Mouse (Mus musculus): ENCODE data around the gene Nrde2.

Nrde2 gene

DNA sequence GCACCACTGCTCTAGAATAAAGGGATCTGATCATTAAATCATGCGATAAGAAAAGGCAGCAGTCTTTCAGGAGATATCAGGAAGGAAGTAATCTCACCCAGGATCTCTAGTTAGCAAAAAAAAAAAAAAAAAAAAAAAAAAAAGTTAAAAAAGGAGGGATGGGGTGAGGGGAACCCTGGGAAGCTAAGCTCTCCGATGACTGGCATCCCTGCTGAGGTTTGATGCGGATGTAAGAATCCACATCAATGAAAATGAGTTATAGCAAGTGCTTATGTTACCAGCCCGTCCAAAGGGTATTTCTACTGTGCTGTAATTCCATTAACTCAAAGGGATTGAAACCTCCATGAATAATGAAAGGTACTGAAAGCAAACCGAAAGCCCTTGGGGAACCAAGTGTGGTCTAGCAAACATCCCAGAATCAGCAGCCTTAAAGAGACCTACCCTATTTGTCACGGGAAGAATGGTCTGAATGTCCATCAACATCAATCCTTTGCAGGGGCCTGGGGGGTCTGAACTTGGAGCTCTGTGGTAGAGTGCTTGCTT, 19.5 kb upstream of the Nrde2 start:
- no peak for DNase-seq (ENCODE audit: low spot score in 2 of 2)

DNA sequence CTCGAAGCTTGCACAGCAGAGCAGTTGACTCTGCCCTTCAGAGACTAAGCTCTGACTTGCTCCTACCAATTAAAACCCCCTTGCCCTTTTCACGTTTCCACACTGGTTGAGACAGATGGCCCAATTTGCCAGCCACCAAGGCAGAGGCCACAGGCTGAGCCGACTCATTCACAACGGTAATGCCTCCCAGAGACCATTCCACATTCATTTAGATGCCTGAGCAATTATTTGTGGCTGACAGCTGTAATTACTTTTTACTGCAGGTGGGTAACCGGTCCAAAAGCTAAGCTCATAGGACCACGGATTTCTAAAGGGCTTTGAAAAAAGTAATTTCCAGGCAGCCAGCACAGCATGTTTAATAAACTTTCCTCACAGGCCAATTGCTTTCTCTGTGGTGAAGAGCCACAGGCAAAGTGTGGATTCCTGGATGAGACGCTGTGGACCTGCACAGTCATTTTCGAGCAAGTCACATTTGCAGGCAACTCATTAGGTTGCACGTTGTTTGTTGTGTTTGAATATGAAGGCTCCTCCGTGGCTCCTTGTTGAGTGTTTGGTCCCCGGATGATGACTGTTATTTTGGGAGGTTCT, 17.1 kb upstream of the Nrde2 start:
- DNase-seq (ENCODE audit: low spot score in 2 of 2), result no peak

DNA sequence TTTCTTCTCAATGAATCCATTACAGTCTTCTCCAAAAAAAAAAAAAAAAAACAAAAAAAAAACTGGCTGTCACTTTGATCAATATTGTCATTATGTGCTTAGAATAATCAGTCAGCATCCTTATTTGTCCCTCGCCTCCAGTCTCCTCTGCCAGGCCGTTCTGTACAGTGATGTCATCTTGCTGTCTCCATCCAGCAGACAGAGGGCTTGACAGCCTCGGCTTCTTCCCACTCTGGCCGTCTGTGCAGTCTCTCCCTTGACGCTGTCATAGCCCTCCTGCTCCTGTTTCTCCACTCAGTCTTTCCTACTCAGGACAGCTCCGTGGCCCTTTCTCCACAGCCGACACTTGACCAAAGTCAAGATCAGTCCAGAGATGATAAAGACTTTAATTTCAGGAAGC, 13.0 kb upstream of the Nrde2 start:
- no peak for DNase-seq (ENCODE audit: low spot score in 2 of 2)

DNA sequence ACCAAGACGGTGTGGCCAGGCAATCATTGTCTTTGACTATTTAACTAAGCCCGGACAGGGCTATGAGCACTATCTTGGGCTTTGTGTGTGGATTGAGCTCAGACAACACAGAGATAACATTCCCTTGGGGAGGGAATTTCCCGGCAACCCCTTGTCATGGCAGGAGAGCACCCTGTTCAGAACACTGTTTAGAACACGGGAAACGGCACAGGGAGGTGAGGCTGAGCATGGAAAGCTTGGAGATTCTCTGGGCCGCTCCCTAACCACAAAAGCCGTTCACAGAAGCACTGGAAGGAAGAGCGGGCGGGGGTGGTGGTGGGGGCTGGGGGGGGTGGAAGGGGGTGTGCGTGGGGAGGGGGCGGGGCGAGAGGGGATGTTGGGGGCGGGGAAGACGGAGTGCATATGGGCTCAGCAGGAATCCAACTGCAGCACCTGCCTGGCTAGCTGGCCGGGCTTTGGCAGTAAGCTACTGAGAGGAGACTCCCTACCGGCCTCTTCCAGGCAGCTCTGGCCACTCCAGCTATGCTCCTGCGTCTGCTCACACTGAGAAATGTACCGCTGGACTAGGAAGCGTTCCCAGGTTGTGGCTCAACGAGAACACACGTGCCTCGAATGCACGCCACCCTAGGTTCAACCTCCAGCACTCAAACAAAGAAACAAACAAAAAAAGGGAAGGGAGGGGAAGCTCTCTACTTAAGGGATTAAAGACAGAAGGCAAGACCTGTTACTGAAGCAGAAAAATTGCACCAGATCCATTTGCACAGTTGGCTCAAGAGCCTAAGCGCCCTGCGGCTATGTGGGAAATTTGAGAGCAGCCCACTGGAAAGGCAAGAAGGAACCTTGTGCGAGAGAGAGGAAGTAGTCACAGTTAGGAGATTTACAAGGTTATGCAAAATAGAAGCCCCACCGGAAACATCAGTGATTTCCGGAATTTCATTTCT, 8.7 kb upstream of the Nrde2 start:
- peak; percentile 24 to 28 for DNase-seq (ENCODE audit: low spot score in 2 of 2)

DNA sequence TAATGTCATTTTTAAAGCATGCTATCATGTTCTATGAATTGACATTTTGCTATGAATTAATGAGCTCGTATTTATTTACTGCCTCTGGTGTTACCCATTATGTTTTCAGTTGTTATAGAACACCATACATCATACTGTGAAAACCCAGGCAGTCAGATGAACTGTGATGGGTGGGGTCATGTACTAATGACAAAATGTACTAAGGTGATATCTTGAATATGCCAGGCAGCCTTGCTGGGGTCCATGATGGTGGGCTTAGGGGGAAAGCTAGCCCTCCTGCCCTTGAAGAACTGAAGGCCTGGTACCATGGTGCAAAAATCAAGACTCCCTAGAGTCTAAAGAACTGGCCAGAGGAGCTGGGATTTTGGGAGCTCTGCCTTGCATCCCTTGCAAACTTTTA, 8.0 kb upstream of the Nrde2 start:
- DNase-seq (ENCODE audit: low spot score in 2 of 2), result no peak

DNA sequence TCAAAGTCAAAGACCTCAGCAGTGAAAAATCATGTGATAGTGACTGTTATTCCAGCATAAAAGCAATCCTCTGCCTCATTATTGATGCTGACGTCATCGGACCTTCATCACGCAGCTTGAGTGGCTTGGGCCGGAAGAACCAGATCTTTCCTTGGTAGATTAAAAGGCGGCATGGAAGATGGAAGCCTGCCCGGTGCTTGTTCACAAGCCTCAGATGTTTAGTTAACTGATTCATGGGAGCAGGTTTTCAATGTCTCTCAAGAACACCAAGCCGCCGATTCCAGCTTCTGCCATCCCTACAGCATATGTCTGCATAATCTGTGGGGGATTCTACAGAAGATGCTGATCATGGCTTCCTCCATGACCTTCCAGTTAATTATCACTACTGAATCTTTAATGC, 7.5 kb upstream of the Nrde2 start:
- DNase-seq (ENCODE audit: low spot score in 2 of 2), result no peak

DNA sequence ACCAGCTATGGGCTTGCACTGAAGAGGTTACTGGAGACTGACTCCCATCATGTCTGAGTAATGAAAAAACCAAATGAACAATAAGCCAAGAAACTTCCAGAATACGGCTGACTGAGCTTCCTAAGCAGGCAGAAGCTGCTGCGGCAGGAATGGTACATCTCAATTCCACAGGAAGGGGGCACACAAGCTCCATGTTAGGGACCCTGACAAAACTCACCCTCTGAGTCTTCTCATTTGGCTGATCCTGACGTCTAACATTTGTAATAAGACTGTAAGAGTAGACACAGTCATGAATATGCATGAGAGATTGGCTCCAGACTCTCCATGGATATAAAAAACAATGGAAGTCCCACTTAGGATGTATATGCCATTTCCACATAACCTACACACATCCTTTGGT, 6.7 kb upstream of the Nrde2 start:
- DNase-seq (ENCODE audit: low spot score in 2 of 2), result no peak

DNA sequence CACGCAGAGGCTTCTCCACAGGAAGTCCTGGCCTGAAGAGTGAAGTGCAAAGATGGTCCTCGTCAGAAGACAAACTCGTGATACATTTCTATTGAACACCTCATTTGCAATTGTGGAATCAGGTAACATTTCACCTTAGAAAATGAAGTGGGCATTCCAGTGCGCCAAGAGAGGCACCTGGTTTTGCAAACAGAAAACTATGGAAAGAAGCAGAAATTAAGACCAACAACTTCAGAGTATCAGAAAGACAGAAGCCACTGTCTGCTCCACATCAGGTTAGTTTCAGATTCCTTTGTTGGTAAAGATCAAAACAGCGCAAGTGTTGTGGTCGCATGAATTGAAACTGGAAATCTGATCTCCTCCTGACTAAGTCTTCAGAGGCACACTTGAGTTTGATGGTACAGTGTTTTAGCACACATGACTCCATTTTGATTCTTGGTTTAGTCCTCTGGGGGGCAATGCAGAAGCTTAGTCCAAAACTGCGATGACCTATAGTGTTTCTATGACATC, 5.6 kb upstream of the Nrde2 start:
- no peak for DNase-seq (ENCODE audit: low spot score in 2 of 2)

DNA sequence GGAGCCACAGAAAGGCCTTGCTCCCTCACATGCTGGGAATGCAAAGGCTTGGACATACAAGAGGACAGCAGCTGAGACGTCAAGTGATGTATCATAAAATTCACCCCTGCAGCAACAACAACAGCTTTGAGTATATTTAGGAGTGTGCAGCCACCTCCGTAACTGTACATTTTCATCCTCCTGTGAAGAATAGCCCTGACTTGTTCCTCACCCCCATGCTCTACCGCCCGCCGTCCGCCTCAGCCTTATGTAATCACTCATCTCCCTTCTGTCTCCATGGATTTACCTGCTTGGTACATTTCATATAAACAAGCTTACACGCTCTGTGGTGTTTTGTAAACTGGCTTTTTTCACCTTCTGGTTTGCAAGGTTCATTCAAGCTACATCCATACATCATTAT, 7.0 kb downstream of the Nrde2 start:
- DNase-seq (ENCODE audit: low spot score in 2 of 2), result no peak

DNA sequence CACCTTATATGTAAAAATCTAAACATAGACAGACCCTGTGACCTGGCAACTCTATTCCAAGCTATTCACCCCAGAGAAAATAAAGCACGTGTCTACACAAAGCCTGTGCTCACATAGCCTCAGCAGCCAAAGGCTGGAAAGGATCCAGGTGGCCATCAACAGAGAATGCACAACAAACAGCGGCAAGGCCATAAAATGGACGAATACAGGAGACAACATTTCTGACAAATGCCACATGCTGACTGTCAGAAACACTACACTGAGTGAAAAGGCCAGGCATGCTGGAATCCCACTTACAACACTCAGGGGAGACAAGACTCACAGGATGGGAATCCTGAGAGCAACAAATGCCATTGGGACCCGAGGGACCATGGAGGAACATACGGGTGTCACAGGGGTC, 15.2 kb downstream of the Nrde2 start:
- no peak for DNase-seq (ENCODE audit: low spot score in 2 of 2)

DNA sequence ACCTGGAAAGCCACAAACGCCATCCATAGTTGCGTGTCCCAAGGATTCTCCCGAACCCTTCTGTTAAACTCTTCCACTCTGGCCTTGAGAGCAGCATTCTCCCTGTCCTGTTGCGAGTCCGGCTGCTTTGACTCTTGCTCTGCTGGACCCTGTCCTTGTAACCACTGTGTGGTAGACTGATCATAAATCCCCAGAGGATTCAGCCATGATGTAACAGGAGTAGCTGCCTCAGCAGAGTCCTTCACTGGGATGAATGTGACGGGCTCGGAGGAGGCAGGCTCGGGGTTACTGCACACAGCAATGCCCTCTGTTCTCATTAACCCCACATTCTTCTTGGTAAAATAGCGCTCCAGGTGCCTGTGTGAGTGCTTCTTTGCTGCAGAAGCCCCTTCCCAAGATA, 15.7 kb downstream of the Nrde2 start:
- no peak for DNase-seq (ENCODE audit: low spot score in 2 of 2)

DNA sequence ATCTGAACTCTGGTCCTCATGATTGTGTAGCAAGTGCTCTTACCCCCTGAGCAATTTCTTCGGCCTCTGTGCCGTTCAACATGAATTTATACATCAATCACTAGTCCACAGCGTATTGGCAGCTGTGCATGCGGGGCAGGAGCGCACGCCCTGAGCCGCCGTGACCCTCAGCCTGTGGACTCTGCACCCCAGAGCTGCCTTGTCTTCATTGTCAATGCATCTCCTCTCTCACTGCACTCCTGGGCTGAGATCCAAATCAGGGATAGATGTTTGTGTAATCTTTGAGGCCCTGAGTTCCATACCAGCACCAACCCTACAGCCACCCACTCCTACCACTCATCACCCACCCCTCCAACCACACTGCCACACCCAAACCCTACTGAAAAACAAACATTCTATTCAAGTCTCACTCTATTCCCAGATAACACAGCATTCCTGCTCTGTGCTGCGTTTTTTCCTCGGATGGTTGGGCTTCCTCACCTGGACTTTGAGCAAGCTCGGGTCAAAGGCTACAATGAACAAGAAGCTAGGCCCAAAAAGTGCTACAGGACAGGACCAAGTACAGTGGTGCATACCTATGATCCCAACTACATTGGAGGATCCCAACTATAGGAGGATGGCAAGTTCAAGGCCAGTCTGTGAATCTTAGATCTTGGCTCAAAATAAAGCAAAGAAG, 16.5 kb downstream of the Nrde2 start:
- no peak for DNase-seq (ENCODE audit: low spot score in 2 of 2)

DNA sequence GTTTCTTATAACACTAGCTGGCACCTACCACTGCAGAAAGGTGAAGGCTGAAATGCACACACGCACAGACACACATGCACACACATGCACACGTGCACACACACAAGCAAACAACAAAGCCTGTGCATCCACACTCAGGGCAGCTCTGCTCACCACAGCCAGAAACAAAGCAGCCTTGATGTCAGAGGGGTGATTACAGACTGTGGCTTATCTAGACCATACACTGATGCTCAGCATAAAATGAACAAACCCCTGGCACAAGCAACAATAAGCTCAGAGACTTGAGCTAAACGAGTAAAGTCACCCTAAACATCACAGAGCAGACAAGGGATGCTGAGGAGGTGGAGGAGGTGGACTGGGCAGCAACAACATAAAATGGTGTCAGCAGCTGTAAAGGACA, 24.3 kb downstream of the Nrde2 start:
- no peak for DNase-seq (ENCODE audit: low spot score in 2 of 2)

DNA sequence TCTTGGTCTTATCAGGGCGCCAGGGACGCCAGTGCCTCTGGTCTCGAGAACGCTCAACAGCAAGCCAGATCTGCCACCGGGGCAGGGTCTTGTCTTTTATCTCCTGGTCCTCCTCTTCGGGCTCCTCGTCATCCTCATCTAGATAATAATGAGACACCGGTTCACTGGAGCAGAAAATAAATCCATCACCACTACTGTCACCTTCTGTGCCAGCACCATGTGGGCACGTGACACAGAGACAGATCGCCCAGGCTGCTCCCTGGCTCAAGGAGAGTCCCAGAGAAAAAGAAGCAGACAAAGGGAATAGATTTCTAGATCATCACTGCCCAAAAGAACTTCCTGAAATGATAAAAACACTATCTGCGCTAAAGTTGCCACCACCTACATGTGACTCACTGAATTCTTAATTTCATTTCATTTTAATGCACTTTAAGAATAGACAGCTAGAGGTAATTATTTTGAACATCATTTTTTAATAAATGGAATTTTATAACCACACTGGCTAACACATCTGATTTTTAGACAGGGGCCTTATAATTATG, 25.0 kb downstream of the Nrde2 start:
- DNase-seq (ENCODE audit: low spot score in 2 of 2), result no peak

DNA sequence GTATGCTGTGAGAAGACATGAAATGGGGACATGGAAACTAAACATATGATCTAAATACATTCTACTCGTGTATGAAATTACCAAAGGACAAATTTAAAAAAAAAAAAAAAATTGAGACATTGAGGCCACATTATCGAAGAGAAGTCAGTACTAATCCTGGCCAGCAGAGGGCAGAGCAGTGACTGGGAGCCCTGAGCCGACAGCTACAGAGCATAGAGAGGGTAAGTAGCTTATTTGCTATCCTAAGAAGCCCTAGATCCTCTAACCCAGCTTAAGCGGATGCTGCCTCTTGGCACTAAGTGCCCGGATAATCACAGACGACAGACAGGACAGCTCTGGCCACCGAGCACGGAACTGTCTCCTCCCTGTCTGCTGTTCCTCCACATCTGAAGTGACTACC, 27.8 kb downstream of the Nrde2 start:
- DNase-seq (ENCODE audit: low spot score in 2 of 2), result peak; percentile 28 to 44

DNA sequence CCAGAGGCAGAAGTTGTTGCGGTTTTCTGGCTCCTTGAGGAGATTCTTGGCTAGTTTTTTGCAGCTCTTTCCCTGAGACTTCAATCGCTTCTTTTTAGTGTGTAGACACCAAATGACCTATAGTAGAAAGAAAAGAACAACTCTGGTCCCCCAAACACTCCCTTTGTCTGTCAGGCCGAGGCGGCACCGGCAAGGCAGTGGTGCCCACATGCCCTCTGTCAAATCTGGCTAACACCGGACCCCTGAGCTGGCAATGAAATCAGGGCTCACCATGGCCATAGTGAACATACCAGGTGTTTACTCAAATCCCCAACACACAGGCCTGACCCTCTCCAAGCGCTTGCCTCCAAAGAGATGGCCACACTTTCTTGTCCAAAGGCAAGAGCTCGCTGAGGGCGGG, 28.3 kb downstream of the Nrde2 start:
- DNase-seq (ENCODE audit: low spot score in 2 of 2), result no peak

DNA sequence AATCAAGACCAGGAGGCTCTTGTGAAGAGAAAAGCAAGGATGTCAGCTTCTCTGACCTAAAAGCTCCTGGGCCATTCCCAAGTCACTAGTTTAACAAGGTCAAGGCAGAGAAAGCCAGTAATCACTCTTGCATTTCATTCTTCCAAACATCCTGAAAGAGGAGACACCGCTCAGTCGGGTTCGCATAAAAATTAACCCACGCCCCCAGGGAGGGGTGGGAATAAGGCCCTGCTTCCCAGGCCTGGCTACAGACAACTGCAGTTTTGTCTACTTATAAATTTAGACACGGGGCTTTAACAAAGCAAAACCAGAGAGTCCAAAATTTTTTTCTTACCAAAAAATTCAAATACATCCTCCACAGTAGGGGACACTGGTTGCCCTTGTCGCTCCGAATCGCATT, 30.5 kb downstream of the Nrde2 start:
- no peak for DNase-seq (ENCODE audit: low spot score in 2 of 2)

DNA sequence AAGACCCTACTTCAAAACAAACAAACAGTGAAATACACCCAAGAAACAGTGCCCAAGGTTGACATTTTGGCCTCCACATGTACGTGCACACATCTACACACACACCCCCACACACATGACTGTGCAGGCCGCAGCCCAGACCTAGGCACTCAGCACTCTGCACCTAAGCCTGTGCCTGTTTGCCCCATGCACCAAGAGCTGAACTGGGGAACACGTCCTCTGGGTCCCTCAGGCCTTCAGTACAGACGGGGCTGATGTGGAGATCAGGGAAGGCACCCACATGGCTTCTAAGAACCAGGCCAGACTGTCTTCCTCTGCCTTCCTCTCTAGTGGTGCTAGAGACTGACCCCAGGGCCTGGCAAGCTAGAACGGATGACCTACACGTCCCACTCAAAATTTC, 30.9 kb downstream of the Nrde2 start:
- no peak for DNase-seq (ENCODE audit: low spot score in 2 of 2)

DNA sequence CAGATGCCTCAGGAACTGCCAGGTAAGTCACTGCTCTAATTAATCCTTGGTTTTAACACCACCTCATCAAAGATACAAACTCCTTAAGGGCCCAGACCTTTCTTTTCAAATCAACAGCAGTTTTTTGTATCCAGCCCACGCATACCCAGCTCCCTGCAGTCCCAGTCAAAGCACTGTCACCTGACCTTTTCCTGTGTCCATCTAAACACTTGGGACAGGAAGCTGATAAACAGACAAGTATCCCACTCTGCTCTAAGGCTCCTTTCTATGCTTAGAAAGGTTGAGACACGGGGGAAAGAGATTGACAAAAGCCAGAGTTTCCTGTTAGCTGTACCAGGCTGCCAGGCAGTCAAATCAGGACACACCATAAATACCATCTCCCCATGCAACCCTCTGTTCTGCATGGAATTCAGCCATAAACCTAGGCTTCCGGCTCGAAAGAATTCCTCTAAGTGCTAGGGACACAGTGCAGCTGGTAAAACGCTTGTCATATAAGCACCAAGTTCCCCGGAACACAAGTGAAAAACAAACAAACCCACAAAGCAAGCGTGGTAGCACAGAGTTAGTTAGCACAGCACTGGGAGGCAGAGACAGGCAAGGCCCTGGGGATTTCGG, 31.5 kb downstream of the Nrde2 start:
- peak; percentile 37 to 43 for DNase-seq (ENCODE audit: low spot score in 2 of 2)

DNA sequence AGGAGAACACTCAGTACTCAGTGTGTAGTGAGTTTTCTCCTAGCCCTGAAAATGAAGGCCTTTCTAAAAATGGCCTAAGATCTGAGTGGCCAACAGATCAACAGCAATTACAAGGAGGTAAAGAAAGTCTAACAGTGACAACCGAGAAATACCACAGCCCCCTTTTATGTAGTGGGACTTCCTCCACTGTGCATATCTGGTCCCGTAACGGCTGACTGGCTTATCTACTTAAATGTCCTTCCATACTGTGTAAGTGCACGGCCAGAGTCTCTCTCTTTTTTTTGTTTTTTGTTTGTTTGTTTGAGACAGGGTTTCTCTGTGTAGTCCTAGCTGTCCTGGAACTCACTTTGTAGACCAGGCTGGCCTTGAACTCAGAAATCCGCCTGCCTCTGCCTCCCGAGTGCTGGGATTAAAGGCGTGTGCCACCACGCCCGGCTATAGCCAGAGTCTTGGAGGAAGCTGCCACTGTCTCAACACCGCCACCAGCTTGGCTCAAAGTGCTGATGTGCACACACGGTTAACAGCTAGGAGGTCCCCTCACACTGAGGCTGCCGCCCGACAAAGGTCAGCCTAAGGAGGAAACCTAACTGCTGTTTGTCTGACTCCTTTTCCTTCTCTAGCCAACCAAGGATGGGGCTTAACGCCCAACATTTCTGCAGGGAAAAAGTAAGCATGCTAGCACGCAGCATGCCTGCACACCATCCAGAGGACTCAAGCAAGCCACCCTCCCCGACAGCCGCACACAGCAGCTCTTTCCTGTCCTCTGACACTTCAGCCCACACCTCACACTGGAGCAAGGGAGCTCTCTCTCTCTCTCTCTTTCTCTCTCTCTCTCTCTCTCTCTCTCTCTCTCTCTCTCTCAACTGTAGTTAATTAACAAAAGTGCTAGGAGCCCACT, 32.2 kb downstream of the Nrde2 start:
- DNase-seq (ENCODE audit: low spot score in 2 of 2), result no peak

Data from heart, adult 9 months (tissue).